In the genomic region with DNA sequence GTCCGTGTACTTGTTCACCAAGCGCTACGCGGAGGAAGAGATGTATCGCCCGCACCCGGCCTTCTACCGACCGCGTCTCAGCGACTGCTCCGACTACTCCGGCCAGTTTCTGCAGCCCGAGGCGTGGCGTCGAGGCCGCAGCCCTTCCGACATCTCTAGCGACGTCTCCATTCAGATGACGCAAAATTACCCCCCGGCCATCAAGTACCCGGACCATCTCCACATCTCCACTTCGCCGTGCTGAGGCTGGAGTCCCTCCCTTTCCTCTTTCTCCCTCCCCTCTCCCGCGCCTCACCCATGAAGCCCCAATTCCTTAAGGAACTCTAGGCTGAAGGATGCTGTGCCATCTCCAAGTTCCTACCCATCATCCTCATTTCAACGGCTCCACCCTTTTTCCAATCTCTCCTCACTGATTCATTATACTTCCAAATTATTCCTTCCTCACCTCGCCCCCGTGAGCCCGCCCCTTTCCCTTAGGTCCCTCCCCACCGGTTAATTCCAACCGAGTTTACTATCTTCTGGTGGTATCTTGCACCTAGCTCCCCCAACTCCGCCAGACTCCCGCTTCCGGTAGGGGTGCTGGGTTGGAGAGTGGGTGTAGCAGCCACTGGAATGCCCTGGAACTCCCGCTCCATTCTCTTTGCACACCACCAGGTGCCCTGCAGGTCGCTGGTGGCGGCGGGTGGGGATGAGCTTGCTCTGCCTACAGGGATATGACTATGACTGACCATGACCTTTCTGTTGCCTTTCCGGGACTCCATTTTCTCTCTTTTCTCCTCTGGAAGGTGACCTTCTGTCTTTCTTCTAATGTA, we compare ENCODE assay signal across 8 mouse cellular contexts. TPM values are rescaled to one million over a fixed set of nuclear protein-coding genes. Genes with fewer than 3 reads are reported as not detected.
DNase-seq lines count a peak whose midpoint lies in the region; ATAC-seq lines count a peak whose summit lies in the region.

No protein-coding gene starts in this region.

- H3K4me2 ChIP-seq in intestine, embryonic 14.5 days (ENCODE audit: low read length), result peak overlapping the region; percentile 18; the same call in 1 of the 2 replicates
- H3K4me2 ChIP-seq in neural tube, embryonic 13.5 days, result 0 out of 2 replicates have a peak overlapping the region, but pooled peaks have one; percentile 18

- H3K27ac ChIP-seq in intestine, embryonic 14.5 days (ENCODE audit: low read depth), result no peak overlapping the region
- no peak overlapping the region for H3K27ac ChIP-seq in neural tube, embryonic 13.5 days (replicated peaks)

- 17% methylated on average over 42 of the region's 42 CpGs for WGBS in intestine, embryonic 14.5 days
- 16% methylated on average over 42 of the region's 42 CpGs for WGBS in neural tube, embryonic 13.5 days

- ATAC-seq in intestine, embryonic 14.5 days (replicated peaks; ENCODE audit: low FRiP score, low TSS enrichment, low read depth), result no peak
- 0 out of 2 replicates have a peak, but pooled peaks have one; percentile 20 for ATAC-seq in neural tube, embryonic 13.5 days (ENCODE audit: low read depth)

- H3K36me3 ChIP-seq in intestine, embryonic 14.5 days (ENCODE audit: control insufficient read depth, insufficient read depth, low read length), result no peaks in the 10 kb centered on the region; the same call in 1 of the 2 replicates
- H3K36me3 ChIP-seq in neural tube, embryonic 13.5 days, result peaks cover 41% of the 10 kb centered on the region

- H3K9me3 ChIP-seq in intestine, embryonic 14.5 days (ENCODE audit: control insufficient read depth, low read length), result no peaks in the 10 kb centered on the region
- H3K9me3 ChIP-seq in neural tube, embryonic 13.5 days, result no peaks in the 10 kb centered on the region

- H3K4me3 ChIP-seq in intestine, embryonic 14.5 days (ENCODE audit: low read depth, low read length), result no peak overlapping the region
- no peak overlapping the region for H3K4me3 ChIP-seq in neural tube, embryonic 13.5 days

- 0 out of 2 replicates have a peak, but pooled peaks cover 4% of the 10 kb centered on the region for H3K4me1 ChIP-seq in intestine, embryonic 14.5 days (replicated peaks; ENCODE audit: control insufficient read depth, insufficient read depth, low read length)
- H3K4me1 ChIP-seq in neural tube, embryonic 13.5 days (replicated peaks), result peaks cover 10% of the 10 kb centered on the region

- H3K9ac ChIP-seq in intestine, embryonic 14.5 days (ENCODE audit: low read length), result no peak overlapping the region
- no peak overlapping the region for H3K9ac ChIP-seq in neural tube, embryonic 13.5 days

- peaks cover 9% of the 10 kb centered on the region; the same call in 1 of the 2 replicates for H3K27me3 ChIP-seq in intestine, embryonic 14.5 days (replicated peaks; ENCODE audit: control insufficient read depth, insufficient read depth, low read length)
- peaks cover 18% of the 10 kb centered on the region for H3K27me3 ChIP-seq in neural tube, embryonic 13.5 days

- DNase-seq in adrenal gland, postnatal 14 days, result peak; percentile 44
- DNase-seq in adrenal gland, adult 8-10 months, result no peak
- DNase-seq in layer of hippocampus, postnatal 36 days, result peak; percentile 26 to 34
- no peak for DNase-seq in layer of hippocampus, postnatal 14 days (ENCODE audit: low spot score in 2 of 2)
- no peak for DNase-seq in intestine, embryonic 14.5 days (ENCODE audit: low spot score)
- DNase-seq in ovary, postnatal 10 days (ENCODE audit: low spot score), result no peak
- no peak for DNase-seq in ovary, adult 18-20 months (ENCODE audit: low spot score)

RNA-seq across cellular contexts. Expression of a gene that starts 23.6 kb away (rescaled TPM):
- 2.8 and 4.3 TPM in 2 replicates for total RNA-seq in adrenal gland, postnatal 14 days (2021)
- total RNA-seq in adrenal gland, adult 8-10 months (2022), result 10 to 100 TPM in 2 of 4 experiments, 1 to 10 TPM in 2; 4.4 to 12.2 (median 7.4) TPM
- 100 to 1,000 TPM; 406 to 411 TPM for total RNA-seq in layer of hippocampus, postnatal 36 days (2021)
- 100 to 1,000 TPM; 388 to 402 TPM for total RNA-seq in layer of hippocampus, postnatal 14 days (2021)
- polyA plus RNA-seq in intestine, embryonic 14.5 days (2014; fragmentation: Nextera tagmentation; extraction: Ambion mirVana), result 2.5 and 3.1 TPM in 2 replicates
- polyA plus RNA-seq in neural tube, embryonic 13.5 days (2015; fragmentation: Nextera tagmentation; extraction: Ambion mirVana), result 12.1 and 12.8 TPM in 2 replicates

RNA-seq across cellular contexts. Expression of a gene that starts 34.2 kb away (rescaled TPM):
- total RNA-seq in adrenal gland, postnatal 14 days (2021), result 7.3 and 10.9 TPM in 2 replicates
- total RNA-seq in adrenal gland, adult 8-10 months (2022), result 10 to 100 TPM in 2 of 4 experiments, 1 to 10 TPM in 2; 9.1 to 25.6 (median 14.2) TPM
- total RNA-seq in layer of hippocampus, postnatal 36 days (2021), result 100 to 1,000 TPM; 130 to 131 TPM
- 100 to 1,000 TPM; 115 to 121 TPM for total RNA-seq in layer of hippocampus, postnatal 14 days (2021)
- polyA plus RNA-seq in intestine, embryonic 14.5 days (2014; fragmentation: Nextera tagmentation; extraction: Ambion mirVana), result 1.9 and 2.7 TPM in 2 replicates
- polyA plus RNA-seq in neural tube, embryonic 13.5 days (2015; fragmentation: Nextera tagmentation; extraction: Ambion mirVana), result 4.2 and 4.5 TPM in 2 replicates

RNA-seq across cellular contexts. Expression of a gene that starts 57.1 kb away (rescaled TPM):
- total RNA-seq in adrenal gland, postnatal 14 days (2021), result not detected in 2 replicates
- under 1 TPM in 2 of 4 experiments, not detected in 2; 0.34 to 0.78 TPM for total RNA-seq in adrenal gland, adult 8-10 months (2022)
- total RNA-seq in layer of hippocampus, postnatal 36 days (2021), result 1 to 10 TPM; 1.5 to 1.6 TPM
- 1 to 10 TPM; 1.8 to 1.9 TPM for total RNA-seq in layer of hippocampus, postnatal 14 days (2021)
- 0.13 TPM in 1 of 2 replicates, not detected in the other for polyA plus RNA-seq in intestine, embryonic 14.5 days (2014; fragmentation: Nextera tagmentation; extraction: Ambion mirVana)
- 0.10 and 0.69 TPM in 2 replicates for polyA plus RNA-seq in neural tube, embryonic 13.5 days (2015; fragmentation: Nextera tagmentation; extraction: Ambion mirVana)

Comparison
In these comparisons a context has a peak if more than half of its experiments do, and no peak if none do; other contexts are left out.
1. DNase-seq: peak in adrenal gland, postnatal 14 days (single experiment) and layer of hippocampus, postnatal 36 days (2 of 2); none in adrenal gland, adult 8-10 months (single experiment), layer of hippocampus, postnatal 14 days (0 of 2), intestine, embryonic 14.5 days (single experiment), ovary, postnatal 10 days (single experiment) and ovary, adult 18-20 months (single experiment).
2. RNA of a gene that starts 23.6 kb away (total RNA-seq): 406 to 411 TPM in layer of hippocampus, postnatal 36 days and 388 to 402 TPM in layer of hippocampus, postnatal 14 days; 4.4 to 12.2 TPM in adrenal gland, adult 8-10 months and 2.8 to 4.3 TPM in adrenal gland, postnatal 14 days; every median in the first group is over 10 times any median in the second.